Mouse (Mus musculus) T-helper 2 cell (primary cell): ENCODE results near the gene Tln1.
"Not testable (repeated sequence)": the region's sequence is repeated elsewhere in the genome, so short reads cannot be mapped to it uniquely, and the experiment has no call there.

Source experiments
- in situ Hi-C: fragments of 300-600 bp; cut with MboI, MseI; formaldehyde crosslinking; loops from one replicate; pipeline ENCODE4 v1.15.1; 2025; ENCODE audit warnings: high pct_unique_total_duplicates

Gene Tln1

DNA sequence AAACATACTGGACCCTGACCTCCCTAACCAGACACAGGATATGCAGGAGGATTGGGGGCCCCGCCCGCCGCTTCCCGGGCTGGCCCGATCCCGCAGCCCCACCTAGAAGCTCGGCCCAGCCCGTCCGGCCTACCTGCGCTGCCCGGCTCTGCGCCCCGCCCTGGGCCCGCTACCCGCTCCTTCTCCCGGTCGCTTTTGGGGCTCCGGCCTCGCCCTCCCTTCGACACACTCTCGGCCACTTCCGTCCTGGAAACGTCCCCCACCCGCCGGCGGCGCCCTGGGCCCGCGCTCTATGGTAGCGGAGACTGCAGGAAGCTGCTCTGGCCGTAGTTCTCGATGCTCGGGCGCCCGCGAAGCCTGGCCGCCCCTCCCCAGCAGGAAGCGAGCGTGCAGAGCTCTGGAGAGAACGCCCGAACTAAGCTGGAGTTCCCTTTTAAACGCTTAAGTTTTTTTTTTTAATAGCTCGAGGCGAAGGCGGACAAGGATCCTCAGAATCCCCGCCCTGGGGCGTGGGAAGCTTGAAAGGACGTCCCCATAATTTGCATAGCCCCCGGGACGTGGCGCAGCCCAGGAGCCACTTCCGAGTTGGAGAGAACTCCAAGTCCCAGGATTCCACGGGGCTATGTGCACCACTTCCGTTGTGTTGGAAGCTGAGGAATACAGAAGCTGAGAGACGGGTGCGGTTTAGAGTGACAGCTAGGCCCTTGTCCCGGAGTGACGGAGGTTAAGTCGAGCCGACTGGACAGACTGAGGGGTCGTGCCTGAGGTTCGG lies at the start of gene Tln1, which contains the start of gene Creb3:
Gene Tln1, minus strand, starts transcription at position 695 of the 772 bp plus-strand sequence.
Gene Creb3, plus strand, starts transcription at position 336 of the 772 bp plus-strand sequence.
- in situ Hi-C loops: loop anchor here (10.0 kb wide), 2 partner anchors 537 to 1543 kb away; partner anchors contain the start of genes Pigo and Tomm5

DNA sequence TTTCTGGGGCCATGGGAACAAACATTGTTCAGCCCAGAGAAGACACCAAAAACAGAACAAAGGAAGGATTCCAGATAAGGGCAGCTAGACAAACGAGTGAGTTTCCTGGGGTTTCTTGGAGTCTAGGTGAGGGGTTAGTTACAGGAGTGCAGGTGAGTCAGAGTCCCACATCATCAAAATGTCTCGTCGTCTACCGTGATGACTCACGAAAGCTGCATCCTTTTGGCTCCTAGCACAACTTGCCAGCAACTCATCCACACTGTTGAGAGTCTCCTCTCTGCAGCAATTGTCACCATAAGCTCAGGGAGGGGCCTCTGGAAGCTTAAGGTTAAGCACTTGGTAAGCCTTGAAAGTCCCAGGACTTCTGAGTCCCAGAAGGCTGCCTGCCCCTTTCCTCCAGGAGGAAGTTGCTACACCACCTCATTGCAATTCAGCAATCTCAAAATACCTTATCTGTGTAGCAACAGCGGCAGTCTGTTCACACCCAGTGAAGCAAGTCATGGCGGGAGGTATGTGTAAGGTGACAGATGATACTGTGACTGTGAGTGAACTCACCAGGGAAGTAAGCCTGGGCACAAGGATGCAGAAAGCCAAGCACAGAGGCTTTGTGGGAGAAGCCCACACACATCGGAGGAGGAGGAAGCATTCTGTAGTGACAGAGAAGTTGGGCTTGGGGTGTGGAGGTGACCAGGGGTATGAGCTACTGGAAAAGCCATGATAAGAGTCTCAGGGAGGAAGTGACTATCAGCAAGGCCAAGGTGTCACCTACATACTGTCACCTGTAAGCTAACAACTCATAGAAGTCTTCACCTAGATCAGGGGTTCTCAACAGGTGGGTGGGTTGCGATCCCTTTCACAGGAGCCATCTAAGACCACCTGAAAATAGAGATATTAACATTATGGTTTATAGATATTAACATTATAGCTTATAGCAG lies 42.5 kb upstream of the Tln1 start:
- in situ Hi-C loops: no loop called here

DNA sequence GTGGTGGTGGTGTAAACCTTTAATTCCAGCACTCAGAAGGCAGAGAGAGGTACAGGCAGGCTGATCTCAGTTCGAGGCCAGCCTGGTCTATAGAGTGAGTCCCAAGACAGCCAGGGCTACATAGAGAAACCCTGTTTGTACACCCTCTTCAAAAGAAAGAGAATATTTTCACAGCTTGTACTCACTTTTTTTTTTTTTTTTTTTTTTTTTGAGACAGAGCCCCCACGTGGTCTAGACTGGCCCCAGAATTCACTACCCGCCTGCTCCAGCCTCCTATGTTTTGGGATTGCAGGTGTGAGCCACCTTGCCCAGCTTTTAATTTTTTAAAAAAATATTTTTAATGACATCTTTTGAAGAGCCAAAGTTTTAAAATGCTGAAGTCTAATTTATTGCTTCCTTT lies 41.6 kb upstream of the Tln1 start:
- in situ Hi-C loops: no loop called here

DNA sequence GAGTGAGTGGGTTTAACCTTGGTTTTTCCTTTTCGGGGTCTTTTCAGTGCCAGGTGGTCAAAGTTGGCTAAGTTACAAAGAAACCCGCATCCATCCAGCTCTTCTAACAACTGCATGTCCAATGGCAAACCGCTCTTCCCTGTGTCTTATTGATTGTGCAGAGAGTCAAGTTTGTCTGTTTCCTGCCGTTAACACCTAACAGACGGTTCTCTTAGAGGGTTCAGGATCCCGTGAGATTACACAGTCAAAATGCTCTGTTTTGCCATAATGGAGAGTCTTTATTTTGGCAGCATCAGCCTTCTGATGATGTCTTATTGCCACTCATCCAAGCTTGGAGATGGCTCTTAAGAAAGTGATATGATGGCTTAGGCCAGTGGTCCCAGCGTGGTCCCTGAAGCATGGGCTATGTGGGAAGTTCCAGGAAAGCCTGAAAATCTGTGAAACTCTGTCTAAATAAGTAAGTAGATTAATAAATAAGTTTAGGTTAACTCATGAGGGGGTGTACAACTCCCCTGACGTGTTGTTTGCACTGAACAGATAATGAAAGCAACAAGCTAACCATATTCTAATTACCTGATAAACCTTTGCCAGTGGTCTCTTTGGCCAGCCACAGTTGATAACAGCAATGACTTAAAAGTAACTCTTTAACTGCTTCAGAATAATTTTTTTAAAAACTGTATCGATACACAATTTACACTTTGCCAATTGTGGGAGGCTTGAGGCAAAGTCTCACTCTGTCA lies 37.9 kb upstream of the Tln1 start:
- in situ Hi-C loops: no loop called here

DNA sequence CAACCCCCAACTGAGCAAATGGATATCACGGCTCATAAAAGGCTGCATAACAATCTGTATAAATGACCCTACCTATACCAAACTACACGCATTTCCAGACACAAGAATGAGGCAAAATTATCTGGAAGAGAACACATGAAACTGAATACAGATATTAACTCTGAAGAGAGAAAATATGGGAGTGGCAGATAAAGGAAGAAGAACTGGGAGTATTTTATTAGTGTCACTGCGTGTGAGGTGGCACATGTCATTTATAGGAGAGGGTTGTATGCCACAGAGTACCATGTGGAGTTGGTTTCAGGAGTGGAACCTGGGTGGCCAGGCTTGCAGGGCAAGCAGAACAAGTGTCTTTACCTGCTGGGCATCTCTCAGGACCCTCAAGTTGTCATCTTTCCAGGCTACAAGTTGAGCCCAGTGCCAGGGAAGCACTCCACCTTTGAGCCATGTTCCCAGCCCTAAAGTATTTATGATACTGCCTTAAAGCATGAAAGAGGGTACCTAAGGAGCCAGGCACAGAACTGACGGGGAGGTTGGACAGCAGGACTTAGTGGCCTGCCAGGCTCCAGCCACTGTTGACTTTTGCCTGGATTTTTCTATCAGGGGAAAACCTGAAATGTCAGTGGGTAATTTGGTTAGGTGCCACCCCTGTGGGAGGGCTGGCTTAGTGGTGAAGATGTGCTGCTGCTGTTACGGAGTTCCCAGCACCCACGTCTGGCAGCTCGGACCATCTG lies 36.3 kb upstream of the Tln1 start:
- in situ Hi-C loops: no loop called here

DNA sequence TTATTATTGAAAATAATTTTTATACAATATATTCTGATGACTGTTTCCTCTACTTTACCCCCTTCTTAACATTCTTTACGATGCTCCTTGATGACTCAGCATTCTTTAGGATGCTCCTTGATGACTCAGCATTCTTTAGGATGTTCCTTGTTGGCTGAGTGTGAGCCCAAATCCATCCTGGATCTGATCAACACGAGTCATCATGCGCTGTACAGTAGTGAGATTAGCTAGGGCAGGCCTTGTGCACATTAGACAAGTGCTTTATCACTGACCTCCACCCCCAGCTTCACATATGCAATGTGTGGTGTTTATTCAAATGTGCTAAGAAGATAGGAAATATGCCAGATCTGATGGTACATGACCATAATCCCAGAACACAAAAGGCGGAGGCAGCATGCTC lies 35.7 kb upstream of the Tln1 start:
- in situ Hi-C loops: no loop called here

DNA sequence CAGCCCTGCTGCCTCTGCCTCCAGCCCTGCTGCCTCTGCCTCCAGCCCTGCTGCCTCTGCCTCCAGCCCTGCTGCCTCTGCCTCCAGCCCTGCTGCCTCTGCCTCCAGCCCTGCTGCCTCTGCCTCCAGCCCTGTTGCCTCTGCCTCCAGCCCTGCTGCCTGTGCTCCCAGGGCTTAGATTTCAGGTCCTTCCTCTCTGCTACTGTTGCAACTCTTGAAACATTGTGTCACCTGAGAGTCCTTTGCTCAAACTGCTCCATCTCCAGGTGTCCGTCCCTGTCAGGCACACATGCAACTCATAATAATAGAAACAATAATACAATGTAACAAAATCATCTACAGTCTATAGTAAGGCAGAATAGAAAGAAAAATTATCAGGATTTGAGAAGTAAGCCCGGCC lies 34.1 kb upstream of the Tln1 start:
- in situ Hi-C loops: not testable (repeated sequence)

DNA sequence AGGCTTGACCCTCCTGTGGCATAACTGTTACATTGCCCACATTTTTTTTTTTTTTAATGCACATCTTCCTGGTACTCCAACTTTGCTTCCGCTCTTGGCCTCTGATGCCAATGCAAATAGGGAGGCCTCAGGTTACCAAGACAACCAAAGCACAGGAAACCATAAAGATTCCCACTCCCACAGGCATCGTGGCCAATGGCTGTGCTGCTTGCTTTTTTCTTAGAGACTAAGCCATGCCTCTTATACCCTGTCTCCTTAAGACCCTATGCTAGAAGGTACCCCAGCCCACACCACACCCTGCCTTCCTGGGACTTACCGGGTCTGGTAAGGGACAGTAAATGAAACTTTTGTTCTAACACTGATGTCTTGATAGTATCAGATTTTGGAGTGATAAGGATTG lies 31.0 kb upstream of the Tln1 start:
- in situ Hi-C loops: no loop called here

DNA sequence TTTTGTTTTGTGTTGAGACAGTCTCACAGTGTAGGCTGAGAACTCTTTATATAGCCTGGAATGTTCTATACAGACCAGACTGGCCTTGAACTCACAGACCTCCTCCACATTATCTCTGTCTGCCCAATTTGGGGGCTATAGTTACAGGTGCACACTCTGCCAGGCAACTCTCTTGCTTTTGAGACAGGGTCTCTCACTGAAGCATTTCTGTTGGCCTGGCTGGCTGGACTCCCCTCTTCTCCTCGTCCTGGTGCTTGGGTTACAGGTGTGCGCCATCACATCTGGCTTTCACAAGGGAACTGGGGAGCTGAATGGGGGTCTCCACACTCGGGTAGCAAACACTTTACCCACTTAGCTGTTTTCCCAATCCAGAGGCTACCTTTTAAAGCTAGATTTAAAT lies 29.5 kb upstream of the Tln1 start:
- in situ Hi-C loops: no loop called here

DNA sequence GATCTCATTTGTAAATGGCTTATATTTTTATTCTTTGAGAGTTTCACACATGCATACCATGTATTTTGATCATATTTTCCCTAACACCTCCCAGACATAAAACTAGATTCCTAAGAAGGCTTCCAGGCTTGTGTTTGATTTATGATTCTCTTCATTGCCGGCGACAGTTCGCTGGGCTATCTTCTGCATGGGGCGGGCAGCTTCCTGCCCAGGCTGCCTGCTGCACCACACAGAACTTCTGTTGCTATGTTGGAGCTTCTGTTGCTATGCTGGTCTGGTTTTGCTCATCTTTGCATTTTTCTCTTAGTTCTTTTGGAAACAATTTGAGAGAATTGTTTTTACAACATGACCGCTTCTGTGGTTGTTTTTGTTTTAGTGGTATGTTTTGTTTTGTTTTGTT lies 29.1 kb upstream of the Tln1 start:
- in situ Hi-C loops: no loop called here

DNA sequence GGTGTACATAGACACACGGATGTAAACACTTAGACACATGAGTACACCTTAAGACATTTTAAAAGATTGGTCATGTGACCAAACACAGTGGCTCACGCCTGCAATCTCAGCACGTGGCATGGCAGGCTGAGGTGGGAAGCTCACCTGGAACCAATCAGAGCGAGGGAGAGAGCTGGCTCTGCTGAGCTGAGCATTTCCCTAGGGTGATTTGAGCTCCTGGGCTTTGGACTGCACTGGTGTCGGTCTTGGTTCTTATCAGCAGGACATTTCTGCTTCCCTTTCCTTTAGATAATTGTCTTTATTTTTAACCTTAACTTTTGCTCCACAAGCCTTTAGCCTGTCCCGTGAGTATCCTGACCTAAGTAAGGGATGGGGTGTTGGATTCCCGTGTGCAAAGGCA lies 25.2 kb upstream of the Tln1 start:
- in situ Hi-C loops: no loop called here

DNA sequence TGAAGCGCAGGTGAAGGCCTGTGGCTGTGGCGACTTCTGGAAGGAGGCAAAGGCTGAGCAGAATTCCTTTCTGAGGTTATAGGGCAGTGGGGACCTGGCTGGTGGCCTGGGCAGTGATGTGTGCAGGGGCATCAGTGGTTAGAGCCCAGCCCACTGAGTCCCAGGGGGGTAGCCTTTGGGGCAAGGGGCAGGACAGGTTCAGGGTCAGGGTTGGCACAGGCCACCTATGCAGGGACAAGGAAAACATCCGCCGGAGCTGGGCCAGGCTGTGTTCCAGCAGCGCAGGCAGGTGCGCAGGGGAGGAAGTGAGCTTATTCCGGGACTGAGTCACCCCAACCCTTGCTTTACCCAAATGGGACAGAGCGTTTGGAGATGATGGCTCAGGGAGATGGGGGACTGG lies 23.9 kb upstream of the Tln1 start:
- in situ Hi-C loops: no loop called here

DNA sequence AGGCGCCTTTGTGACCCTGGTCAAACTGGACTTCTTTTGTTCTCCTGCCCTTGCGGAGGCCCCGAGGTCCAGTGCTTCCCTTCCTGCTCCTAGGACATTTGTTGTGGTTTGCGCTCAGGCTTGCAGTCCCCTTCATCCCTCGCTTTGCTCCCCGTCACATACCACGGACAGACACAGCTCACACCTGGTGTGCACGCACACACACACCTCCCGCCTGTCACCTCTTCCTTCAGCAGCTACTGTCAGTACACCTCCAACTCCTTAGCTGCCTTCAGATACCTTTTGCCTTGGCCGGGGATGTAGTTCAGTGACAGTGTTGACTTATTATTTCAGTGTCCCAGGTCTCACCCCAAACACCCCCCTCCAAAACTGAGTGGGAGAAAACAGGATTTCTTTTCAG lies 23.2 kb upstream of the Tln1 start:
- in situ Hi-C loops: no loop called here

DNA sequence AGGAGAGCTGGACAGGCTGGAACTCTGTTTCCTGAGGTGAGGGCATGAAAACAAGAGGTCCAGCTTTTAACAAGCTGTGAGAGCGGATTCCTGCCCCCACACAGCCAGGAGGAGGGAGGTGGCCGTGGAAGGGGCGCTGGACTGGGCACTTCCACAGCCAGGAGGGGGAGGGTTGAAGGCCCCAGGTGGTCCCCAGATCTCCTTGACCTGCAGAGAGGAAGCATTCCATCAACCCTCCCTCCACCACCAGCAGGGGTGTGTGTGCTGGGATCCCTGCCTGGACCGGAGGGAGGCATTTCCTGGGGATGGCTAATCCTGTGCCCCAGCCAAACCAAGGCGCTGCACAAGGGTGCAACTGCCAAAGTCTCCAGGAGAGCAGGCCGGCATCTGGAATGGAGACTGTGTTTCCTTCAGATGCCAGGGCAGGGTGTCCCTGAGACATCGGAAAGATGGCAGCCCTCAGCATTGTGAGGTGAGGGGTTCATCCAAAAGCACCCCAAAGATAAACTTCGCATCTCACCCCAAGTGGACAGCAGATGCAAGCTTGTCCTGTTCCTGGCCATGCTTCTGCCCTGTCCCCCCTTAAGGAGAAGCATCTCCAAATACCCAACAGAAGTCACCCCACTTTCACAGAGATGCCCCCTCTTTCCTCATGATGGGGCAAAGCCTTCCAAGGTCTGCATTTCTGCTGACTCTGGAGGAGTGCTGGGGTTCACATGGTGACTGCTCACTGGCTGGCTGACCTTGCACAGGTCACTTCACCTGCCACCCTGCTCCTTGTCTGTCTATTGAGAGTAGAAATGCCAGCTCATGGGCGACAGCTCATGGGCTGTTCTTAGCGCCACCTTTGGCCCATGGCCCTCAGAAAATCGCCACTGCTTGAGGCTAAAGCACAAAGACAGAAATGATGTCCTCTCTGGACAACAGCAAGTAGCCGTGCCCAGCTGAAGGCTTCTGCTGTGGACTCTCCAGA lies 22.2 kb upstream of the Tln1 start, which contains the start of gene Msmp:
Gene Msmp, minus strand, starts transcription at position 51 of the 973 bp plus-strand sequence.
- in situ Hi-C loops: no loop called here

DNA sequence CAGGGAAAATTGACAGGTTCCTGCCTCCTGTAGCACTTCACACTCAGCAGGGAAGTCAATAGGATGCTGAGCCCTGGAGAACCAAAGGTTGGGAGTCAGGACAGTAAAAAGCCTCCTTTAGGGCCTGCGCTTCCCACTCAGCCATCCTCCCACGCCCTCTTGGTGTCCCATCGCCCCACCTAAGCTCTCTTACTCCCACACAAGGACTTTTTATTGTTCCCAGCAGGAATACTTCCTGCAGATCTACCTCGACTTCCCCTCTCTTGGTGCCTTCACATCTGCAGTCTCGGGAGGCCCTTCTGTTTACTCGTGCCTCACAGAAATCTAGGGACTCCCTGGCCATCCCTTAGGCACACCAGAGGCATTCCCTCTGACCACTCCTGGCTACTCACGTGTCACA lies 20.9 kb upstream of the Tln1 start:
- in situ Hi-C loops: no loop called here

DNA sequence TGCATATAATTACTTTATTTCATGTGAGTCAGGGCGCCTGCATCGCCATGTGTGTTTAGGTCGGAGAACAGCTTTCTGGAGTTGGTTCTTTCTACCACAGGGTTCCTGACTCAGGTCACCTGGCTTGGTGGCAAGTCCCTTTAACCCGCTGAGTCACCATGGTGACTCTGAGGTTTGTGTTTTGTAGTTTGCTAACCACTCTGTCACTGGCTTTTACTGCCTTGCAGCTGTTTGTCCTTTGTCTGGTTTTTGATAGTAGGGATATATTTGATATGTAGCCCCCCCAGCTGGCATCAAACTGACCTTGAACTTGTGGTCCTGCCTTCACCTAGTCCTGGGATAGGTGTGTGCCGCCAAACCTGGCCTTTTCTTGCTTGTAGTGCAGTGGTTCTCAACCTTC lies 19.8 kb upstream of the Tln1 start:
- in situ Hi-C loops: no loop called here

DNA sequence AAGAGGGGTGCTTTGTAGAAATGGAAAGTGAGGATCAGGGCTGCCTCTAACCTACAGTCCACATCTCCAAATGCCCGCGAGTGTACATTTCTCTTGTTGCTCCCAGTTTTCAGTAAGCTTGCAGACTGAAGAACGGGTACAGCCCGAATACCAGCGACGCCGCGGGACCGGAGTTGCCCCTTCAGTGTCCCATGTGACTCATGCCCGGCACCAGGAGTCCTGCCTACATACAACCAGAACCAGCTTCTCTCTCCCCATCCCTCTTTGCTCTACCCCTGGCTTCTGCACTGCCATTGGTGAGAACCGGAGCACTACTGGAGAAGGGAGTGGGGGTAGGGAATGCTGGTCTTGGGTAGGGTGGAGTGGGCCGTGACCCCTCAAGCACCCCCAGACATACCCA lies 18.9 kb upstream of the Tln1 start:
- in situ Hi-C loops: no loop called here

DNA sequence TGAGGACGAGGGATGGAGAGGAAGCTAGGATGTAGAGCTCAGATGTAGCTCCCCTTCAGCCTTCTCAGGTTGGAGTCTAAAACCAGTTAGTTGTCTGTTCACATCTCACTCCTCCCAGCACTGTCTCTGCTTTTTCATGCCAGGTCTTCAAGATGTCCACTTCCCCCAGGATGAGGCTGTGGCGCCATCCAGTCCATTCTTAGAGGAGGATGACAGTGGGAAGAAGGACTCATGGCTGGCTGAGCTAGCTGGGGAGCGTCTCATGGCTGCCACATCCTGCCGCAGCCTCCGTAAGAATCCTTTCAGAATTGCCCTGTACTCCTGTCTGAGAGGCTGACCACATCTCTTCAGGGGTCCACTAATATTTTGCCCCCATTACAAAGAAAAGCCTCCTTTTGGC lies 18.2 kb upstream of the Tln1 start:
- in situ Hi-C loops: no loop called here

DNA sequence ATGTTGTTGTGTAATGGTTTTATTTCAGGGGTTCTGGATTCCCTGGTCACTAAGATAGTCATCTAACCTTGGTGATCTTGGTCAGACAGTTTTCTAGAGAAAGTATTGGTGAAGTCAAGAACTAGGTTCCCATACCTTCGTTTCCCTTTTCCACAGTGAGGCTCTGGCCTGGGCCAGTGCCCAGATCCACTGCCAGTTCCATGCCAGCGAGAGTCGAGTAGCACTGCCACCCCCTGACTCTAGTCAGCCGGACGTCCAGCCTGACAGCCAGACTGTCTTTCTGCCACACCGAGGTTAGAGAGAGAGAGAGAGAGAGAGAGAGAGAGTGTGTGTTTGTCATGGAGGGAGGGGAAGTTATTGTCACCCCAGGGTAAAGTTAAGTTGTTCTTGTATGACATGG lies 17.2 kb upstream of the Tln1 start:
- in situ Hi-C loops: loop anchor here (5.0 kb wide), 1 partner anchor 78 kb away; the partner anchor contains the start of gene Hint2

DNA sequence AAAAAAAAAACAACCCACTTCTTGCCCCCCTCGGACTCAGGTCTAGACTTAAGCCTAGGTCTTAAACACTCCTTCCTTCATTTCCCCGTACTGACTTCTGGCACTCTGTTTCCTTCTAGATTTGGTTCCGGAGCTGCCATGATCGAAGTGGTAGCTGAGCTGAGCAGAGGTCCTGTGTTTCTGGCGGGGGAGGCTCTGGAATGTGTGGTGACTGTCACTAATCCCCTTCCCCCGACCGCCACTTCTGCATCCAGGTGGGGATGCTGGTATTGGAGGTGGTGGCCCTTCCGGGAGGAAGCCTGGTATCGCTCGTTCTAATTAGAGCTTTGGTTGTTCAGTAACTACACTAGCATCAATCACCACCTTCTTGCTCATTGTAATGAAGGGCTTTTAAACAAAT lies 16.8 kb upstream of the Tln1 start:
- in situ Hi-C loops: loop anchor here (5.0 kb wide), 1 partner anchor 78 kb away; the partner anchor contains the start of gene Hint2
